Mouse (Mus musculus): ENCODE data around the gene Mylpf. TPM values are rescaled to one million over a fixed set of nuclear protein-coding genes. Genes with fewer than 3 reads are reported as not detected.

Gene Mylpf
- 1.5 TPM for polyA plus RNA-seq (2015; fragmentation: Illumina TruSeq; extraction: RNeasy Lipid Tissue Mini Kit (QIAGEN cat#74804); ENCODE audit: insufficient read depth, low read depth, low replicate concordance)

GRCm38 (mm10) chr7:127208553-127209438 lies at the start of gene Mylpf:
Mylpf (plus strand) TSS chr7:127208890.

DNA sequence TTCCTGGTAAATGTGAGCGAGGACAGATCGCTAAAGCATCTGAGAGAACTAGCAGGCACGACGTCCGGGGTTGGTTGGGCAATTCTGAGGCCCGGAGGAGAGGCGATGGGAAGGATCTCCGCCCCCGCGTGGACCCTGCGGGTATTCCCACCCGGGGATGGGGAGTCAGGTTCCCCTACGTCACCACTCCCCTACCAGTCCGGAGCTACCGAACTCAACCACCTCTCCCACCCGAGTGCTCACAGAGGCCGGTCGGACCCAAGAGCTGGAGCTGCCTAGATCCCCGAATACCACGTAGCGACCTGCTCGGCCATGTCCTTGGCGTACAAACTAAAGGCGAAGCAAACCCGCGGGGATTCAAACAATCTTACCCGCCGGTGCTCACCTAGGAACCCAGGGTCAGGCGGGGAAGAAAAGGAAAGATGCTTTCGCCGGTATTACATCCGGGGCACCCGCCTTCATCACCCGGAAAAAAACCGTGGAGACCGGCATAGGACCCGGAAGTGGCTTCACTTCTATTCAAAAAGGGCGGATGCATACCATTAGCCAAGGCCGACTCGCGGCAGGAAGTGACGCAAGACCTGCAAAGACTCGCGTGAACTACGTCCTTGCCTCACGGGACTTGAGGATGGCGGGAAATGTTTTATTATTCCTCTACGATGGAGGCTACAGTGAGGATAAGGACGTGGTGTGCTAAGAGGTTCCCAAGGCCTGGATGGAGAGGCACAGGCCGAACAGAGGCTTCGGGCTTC lies 13.0 kb upstream of the Mylpf start, which contains the start of gene Cd2bp2:
TSS of gene Cd2bp2 (minus strand) at position 507 of the 752 bp plus-strand sequence.

GRCm38 (mm10) chr7:127208295-127208552 lies 466 bp upstream of the Mylpf start, which contains the start of gene Tbc1d10b:
Tbc1d10b (minus strand) TSS chr7:127208468.

DNA sequence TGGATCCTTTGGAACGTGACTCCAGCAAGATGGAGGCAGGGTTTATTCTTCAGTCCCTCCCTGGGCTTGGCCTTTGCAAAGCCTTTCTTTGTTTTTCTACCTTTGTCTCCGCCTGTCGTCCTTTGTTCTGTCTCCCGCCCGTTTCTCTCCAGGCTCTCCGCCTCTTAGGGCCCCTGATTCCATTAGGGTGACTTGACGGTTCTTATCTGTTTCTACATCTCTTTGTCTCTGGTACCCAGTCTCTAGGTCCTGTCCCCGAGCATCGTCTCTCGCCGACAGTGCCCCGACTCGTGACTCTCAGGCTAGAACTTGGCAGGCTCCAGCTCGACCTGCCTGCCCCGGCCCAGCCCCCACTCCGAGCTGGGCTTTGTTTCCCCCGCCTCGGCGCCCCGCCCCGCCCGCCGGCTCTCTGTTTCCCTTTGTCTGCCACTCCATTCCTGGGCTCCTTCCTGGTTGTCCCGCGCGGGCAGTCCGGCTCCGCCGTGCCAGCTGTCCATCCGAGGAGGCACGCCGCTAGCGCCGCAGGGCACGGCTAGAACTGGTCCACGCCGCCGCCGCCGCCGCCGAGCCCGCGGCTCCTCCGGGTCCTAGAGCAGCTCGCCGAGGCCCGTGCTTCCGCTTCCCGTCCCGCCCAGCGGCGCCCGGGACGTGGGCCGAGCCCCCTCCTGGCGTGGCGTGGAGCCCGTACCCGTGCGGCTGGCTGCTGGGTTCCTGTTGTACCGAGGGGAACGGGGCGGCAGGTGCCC lies 24.1 kb downstream of the Mylpf start, which contains the start of the genes Zfp553 and Sept1:
TSS of gene Zfp553 (plus strand) at position 440 of the 746 bp plus-strand sequence.
TSS of gene Sept1 (minus strand) at position 509 of the 746 bp plus-strand sequence.

GRCm38 (mm10) chr7:127243870-127244657 lies 35.4 kb downstream of the Mylpf start, which contains the start of gene Zfp771:
Zfp771 (plus strand) TSS chr7:127244274.

DNA sequence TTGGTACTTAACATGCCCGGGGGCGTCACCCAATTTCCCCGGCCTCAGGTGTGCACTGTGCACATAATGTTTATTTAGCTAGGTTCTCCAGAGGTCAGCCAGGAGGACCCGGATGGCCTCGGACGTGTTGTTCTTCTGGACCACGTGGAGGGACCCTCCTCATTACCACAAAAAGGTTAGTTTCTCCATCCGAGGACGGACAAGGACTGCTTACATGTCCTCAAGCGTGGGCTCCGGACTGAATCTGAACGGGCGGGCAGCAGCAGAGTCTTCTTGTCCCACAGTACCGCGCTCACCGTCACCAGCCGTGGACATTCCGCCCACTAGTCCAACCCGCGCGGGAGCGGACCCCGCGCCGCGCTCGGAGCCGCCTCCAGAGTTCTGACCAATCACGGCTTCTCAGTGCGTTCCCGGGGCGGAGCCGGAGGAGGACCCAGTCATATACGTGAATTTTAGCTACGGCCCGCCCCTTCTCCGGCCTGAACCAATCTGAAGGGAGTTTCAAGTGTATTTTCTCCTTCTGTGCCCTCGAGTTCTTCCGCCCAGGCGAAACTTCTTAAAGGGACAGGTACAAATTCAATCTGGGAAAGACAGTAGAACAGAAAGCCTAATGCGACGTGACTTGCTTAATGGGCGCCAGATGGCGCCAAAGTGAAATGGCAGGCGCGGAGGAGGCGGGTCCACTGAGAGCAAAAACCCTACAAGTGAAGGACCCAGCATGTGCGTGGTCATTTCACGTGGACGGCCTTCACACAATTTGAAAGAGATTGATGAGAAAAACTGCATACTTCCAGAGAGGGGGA lies 51.8 kb downstream of the Mylpf start, which contains the start of gene Dctpp1:
TSS of gene Dctpp1 (minus strand) at position 401 of the 803 bp plus-strand sequence.

Other genes with a start within 250 kb of the Mylpf start
- gene Cdipt, start 233.0 kb upstream of the Mylpf start, polyA plus RNA-seq (2015; fragmentation: Illumina TruSeq; extraction: RNeasy Lipid Tissue Mini Kit (QIAGEN cat#74804); ENCODE audit: insufficient read depth, low read depth, low replicate concordance), result 28.6 TPM
- 1.6 TPM for gene Cdiptos, start 232.8 kb upstream of the Mylpf start, polyA plus RNA-seq (2015; fragmentation: Illumina TruSeq; extraction: RNeasy Lipid Tissue Mini Kit (QIAGEN cat#74804); ENCODE audit: insufficient read depth, low read depth, low replicate concordance)
- 10.7 TPM for gene Mvp, start 194.3 kb upstream of the Mylpf start, polyA plus RNA-seq (2015; fragmentation: Illumina TruSeq; extraction: RNeasy Lipid Tissue Mini Kit (QIAGEN cat#74804); ENCODE audit: insufficient read depth, low read depth, low replicate concordance)
- not detected for gene Pagr1b, start 192.4 kb upstream of the Mylpf start, polyA plus RNA-seq (2015; fragmentation: Illumina TruSeq; extraction: RNeasy Lipid Tissue Mini Kit (QIAGEN cat#74804); ENCODE audit: insufficient read depth, low read depth, low replicate concordance)
- 17.2 TPM for gene Pagr1a, start 191.5 kb upstream of the Mylpf start, polyA plus RNA-seq (2015; fragmentation: Illumina TruSeq; extraction: RNeasy Lipid Tissue Mini Kit (QIAGEN cat#74804); ENCODE audit: insufficient read depth, low read depth, low replicate concordance)
- gene Gm42742, start 187.8 kb upstream of the Mylpf start, polyA plus RNA-seq (2015; fragmentation: Illumina TruSeq; extraction: RNeasy Lipid Tissue Mini Kit (QIAGEN cat#74804); ENCODE audit: insufficient read depth, low read depth, low replicate concordance), result 3.3 TPM
- 0.76 TPM for gene Prrt2, start 187.7 kb upstream of the Mylpf start, polyA plus RNA-seq (2015; fragmentation: Illumina TruSeq; extraction: RNeasy Lipid Tissue Mini Kit (QIAGEN cat#74804); ENCODE audit: insufficient read depth, low read depth, low replicate concordance)
- gene Maz, start 181.9 kb upstream of the Mylpf start, polyA plus RNA-seq (2015; fragmentation: Illumina TruSeq; extraction: RNeasy Lipid Tissue Mini Kit (QIAGEN cat#74804); ENCODE audit: insufficient read depth, low read depth, low replicate concordance), result 33.7 TPM
- gene Kif22, start 166.4 kb upstream of the Mylpf start, polyA plus RNA-seq (2015; fragmentation: Illumina TruSeq; extraction: RNeasy Lipid Tissue Mini Kit (QIAGEN cat#74804); ENCODE audit: insufficient read depth, low read depth, low replicate concordance), result 0.39 TPM
- 25,813 TPM for gene Zg16, start 121.6 kb upstream of the Mylpf start, polyA plus RNA-seq (2015; fragmentation: Illumina TruSeq; extraction: RNeasy Lipid Tissue Mini Kit (QIAGEN cat#74804); ENCODE audit: insufficient read depth, low read depth, low replicate concordance)
- 2.4 TPM for gene AI467606, start 117.5 kb upstream of the Mylpf start, polyA plus RNA-seq (2015; fragmentation: Illumina TruSeq; extraction: RNeasy Lipid Tissue Mini Kit (QIAGEN cat#74804); ENCODE audit: insufficient read depth, low read depth, low replicate concordance)
- gene Qprt, start 86.7 kb upstream of the Mylpf start, polyA plus RNA-seq (2015; fragmentation: Illumina TruSeq; extraction: RNeasy Lipid Tissue Mini Kit (QIAGEN cat#74804); ENCODE audit: insufficient read depth, low read depth, low replicate concordance), result 0.54 TPM
- 0.24 TPM for gene Spn, start 71.1 kb upstream of the Mylpf start, polyA plus RNA-seq (2015; fragmentation: Illumina TruSeq; extraction: RNeasy Lipid Tissue Mini Kit (QIAGEN cat#74804); ENCODE audit: insufficient read depth, low read depth, low replicate concordance)
- 10.8 TPM for gene Cd2bp2, start 12.8 kb upstream of the Mylpf start, polyA plus RNA-seq (2015; fragmentation: Illumina TruSeq; extraction: RNeasy Lipid Tissue Mini Kit (QIAGEN cat#74804); ENCODE audit: insufficient read depth, low read depth, low replicate concordance)
- gene Tbc1d10b, start 422 bp upstream of the Mylpf start, polyA plus RNA-seq (2015; fragmentation: Illumina TruSeq; extraction: RNeasy Lipid Tissue Mini Kit (QIAGEN cat#74804); ENCODE audit: insufficient read depth, low read depth, low replicate concordance), result 7.0 TPM
- gene Zfp553, start 24.2 kb downstream of the Mylpf start, polyA plus RNA-seq (2015; fragmentation: Illumina TruSeq; extraction: RNeasy Lipid Tissue Mini Kit (QIAGEN cat#74804); ENCODE audit: insufficient read depth, low read depth, low replicate concordance), result 2.2 TPM
- 2.8 TPM for gene Sept1, start 24.2 kb downstream of the Mylpf start, polyA plus RNA-seq (2015; fragmentation: Illumina TruSeq; extraction: RNeasy Lipid Tissue Mini Kit (QIAGEN cat#74804); ENCODE audit: insufficient read depth, low read depth, low replicate concordance)
- 8.5 TPM for gene Zfp771, start 35.4 kb downstream of the Mylpf start, polyA plus RNA-seq (2015; fragmentation: Illumina TruSeq; extraction: RNeasy Lipid Tissue Mini Kit (QIAGEN cat#74804); ENCODE audit: insufficient read depth, low read depth, low replicate concordance)
- gene Dctpp1, start 51.8 kb downstream of the Mylpf start, polyA plus RNA-seq (2015; fragmentation: Illumina TruSeq; extraction: RNeasy Lipid Tissue Mini Kit (QIAGEN cat#74804); ENCODE audit: insufficient read depth, low read depth, low replicate concordance), result 12.0 TPM
- 21.0 TPM for gene Sephs2, start 65.2 kb downstream of the Mylpf start, polyA plus RNA-seq (2015; fragmentation: Illumina TruSeq; extraction: RNeasy Lipid Tissue Mini Kit (QIAGEN cat#74804); ENCODE audit: insufficient read depth, low read depth, low replicate concordance)
- 0.55 TPM for gene Itgal, start 87.4 kb downstream of the Mylpf start, polyA plus RNA-seq (2015; fragmentation: Illumina TruSeq; extraction: RNeasy Lipid Tissue Mini Kit (QIAGEN cat#74804); ENCODE audit: insufficient read depth, low read depth, low replicate concordance)
- 4.1 TPM for gene Zfp768, start 136.7 kb downstream of the Mylpf start, polyA plus RNA-seq (2015; fragmentation: Illumina TruSeq; extraction: RNeasy Lipid Tissue Mini Kit (QIAGEN cat#74804); ENCODE audit: insufficient read depth, low read depth, low replicate concordance)
- gene Zfp747, start 167.2 kb downstream of the Mylpf start, polyA plus RNA-seq (2015; fragmentation: Illumina TruSeq; extraction: RNeasy Lipid Tissue Mini Kit (QIAGEN cat#74804); ENCODE audit: insufficient read depth, low read depth, low replicate concordance), result 1.6 TPM
- 0.54 TPM for gene 9130019O22Rik, start 178.3 kb downstream of the Mylpf start, polyA plus RNA-seq (2015; fragmentation: Illumina TruSeq; extraction: RNeasy Lipid Tissue Mini Kit (QIAGEN cat#74804); ENCODE audit: insufficient read depth, low read depth, low replicate concordance)
- 1.1 TPM for gene E430018J23Rik, start 184.7 kb downstream of the Mylpf start, polyA plus RNA-seq (2015; fragmentation: Illumina TruSeq; extraction: RNeasy Lipid Tissue Mini Kit (QIAGEN cat#74804); ENCODE audit: insufficient read depth, low read depth, low replicate concordance)
- gene Zfp764, start 197.9 kb downstream of the Mylpf start, polyA plus RNA-seq (2015; fragmentation: Illumina TruSeq; extraction: RNeasy Lipid Tissue Mini Kit (QIAGEN cat#74804); ENCODE audit: insufficient read depth, low read depth, low replicate concordance), result 3.5 TPM
- 6.0 TPM for gene Zfp688, start 213.2 kb downstream of the Mylpf start, polyA plus RNA-seq (2015; fragmentation: Illumina TruSeq; extraction: RNeasy Lipid Tissue Mini Kit (QIAGEN cat#74804); ENCODE audit: insufficient read depth, low read depth, low replicate concordance)
- 1.1 TPM for gene Zfp689, start 240.3 kb downstream of the Mylpf start, polyA plus RNA-seq (2015; fragmentation: Illumina TruSeq; extraction: RNeasy Lipid Tissue Mini Kit (QIAGEN cat#74804); ENCODE audit: insufficient read depth, low read depth, low replicate concordance)

Data from pancreas, adult 10 weeks (tissue).